Mouse (Mus musculus) urinary bladder, adult 18-20 months (tissue): Measurements from ENCODE around the gene Ccdc171.
"Not testable (repeated sequence)": the region's sequence is repeated elsewhere in the genome, so short reads cannot be mapped to it uniquely, and the experiment has no call there.

ENCODE experiments used
- DNase-seq, 2 experiments: peaks; one replicate each; pipeline ENCODE4 v3.0.0; 2022; ENCODE audit warnings: low spot score in 2 of 2, mixed read lengths in 2 of 2

The Ccdc171 gene

GRCm38 (mm10) chr4:83656571-83656970 is 131.2 kb downstream of the Ccdc171 start:
- DNase-seq, result no peak

GRCm38 (mm10) chr4:83657021-83657420 is 131.7 kb downstream of the Ccdc171 start:
- DNase-seq, result no peak

- DNase-seq, result no peak
Observed at GRCm38 (mm10) chr4:83658415-83658814, 133.1 kb downstream of the Ccdc171 start.

- no peak for DNase-seq
Observed at GRCm38 (mm10) chr4:83659411-83659810, 134.1 kb downstream of the Ccdc171 start.

GRCm38 (mm10) chr4:83661519-83662271 is 136.3 kb downstream of the Ccdc171 start:
- no peak for DNase-seq

GRCm38 (mm10) chr4:83662301-83662700 is 137.0 kb downstream of the Ccdc171 start:
- DNase-seq, result no peak

GRCm38 (mm10) chr4:83669552-83669951 is 144.2 kb downstream of the Ccdc171 start:
- DNase-seq, result no peak

GRCm38 (mm10) chr4:83675308-83675707 is 150.0 kb downstream of the Ccdc171 start:
- not testable (repeated sequence) for DNase-seq

- no peak for DNase-seq
Observed at GRCm38 (mm10) chr4:83676444-83676843, 151.1 kb downstream of the Ccdc171 start.

- no peak for DNase-seq
Observed at GRCm38 (mm10) chr4:83681081-83681480, 155.7 kb downstream of the Ccdc171 start.

- DNase-seq, result no peak
Observed at GRCm38 (mm10) chr4:83682866-83683265, 157.5 kb downstream of the Ccdc171 start.

GRCm38 (mm10) chr4:83700190-83700589 is 174.8 kb downstream of the Ccdc171 start:
- no peak for DNase-seq

GRCm38 (mm10) chr4:83716996-83717395 is 191.7 kb downstream of the Ccdc171 start:
- no peak for DNase-seq

GRCm38 (mm10) chr4:83719816-83720215 is 194.5 kb downstream of the Ccdc171 start:
- no peak for DNase-seq

GRCm38 (mm10) chr4:83725136-83725535 is 199.8 kb downstream of the Ccdc171 start:
- no peak for DNase-seq

GRCm38 (mm10) chr4:83739137-83739890 is 214.0 kb downstream of the Ccdc171 start:
- DNase-seq, result no peak

GRCm38 (mm10) chr4:83739891-83740277 is 214.5 kb downstream of the Ccdc171 start:
- DNase-seq, result no peak

GRCm38 (mm10) chr4:83742806-83743460 is 217.6 kb downstream of the Ccdc171 start:
- DNase-seq, result no peak

GRCm38 (mm10) chr4:83775136-83775535 is 249.8 kb downstream of the Ccdc171 start:
- no peak for DNase-seq

GRCm38 (mm10) chr4:83780044-83780443 is 254.7 kb downstream of the Ccdc171 start:
- no peak for DNase-seq

GRCm38 (mm10) chr4:83785115-83785514 is 259.8 kb downstream of the Ccdc171 start:
- DNase-seq, result no peak

GRCm38 (mm10) chr4:83791811-83792210 is 266.5 kb downstream of the Ccdc171 start:
- DNase-seq, result no peak
